Mouse (Mus musculus) gastrocnemius, adult 18-20 months (tissue): ENCODE data around the gene Fads3. TPM values are rescaled to one million over a fixed set of nuclear protein-coding genes. Genes with fewer than 3 reads are reported as not detected.

ENCODE experiments used
- DNase-seq: peaks from one replicate; pipeline ENCODE4 v3.0.0; 2021; ENCODE audit warnings: low spot score
- total RNA-seq, 2 experiments: library from RNA; stranded (reverse); gene quantifications; 2 replicates each; pipeline ENCODE4 v1.2.3; 2021

The Fads3 gene
- total RNA-seq, 2 experiments from 2014 or later: 2.2 to 5.7 TPM

DNA sequence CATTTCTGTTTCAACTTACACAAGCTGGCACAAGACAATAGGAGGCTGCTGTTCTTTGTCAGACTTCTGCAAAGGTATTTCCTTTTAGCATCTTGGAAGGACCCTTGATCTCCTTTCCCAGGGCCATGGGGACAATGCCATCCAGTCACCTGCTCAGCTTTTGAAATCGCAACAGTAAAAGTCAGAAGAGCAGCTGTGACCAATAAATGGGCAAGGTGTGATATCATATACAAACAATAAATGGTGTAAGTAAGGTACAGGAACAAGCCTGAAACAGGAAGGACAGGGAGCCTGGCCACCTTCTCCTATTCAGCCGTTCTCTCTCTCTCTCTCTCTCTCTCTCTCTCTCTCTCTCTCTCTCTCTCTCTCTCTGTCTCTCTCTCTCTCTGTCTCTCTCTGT, 9.1 kb downstream of the Fads3 start:
- DNase-seq: no peak

DNA sequence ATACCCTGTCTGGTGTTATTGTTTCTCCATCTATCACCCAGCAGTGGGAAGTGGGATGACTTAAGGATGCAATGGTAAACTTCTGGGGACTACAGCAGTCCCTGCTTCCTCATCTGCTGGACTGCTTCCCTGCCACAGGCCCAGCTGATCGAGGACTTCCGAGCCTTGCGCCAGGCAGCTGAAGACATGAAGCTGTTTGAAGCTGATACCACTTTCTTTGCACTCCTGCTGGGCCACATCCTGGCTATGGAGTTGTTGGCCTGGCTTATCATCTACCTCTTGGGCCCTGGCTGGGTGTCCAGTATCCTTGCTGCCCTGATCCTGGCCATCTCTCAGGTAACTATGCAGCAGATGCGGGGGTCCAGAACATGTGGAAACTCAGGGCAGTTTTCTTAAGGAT, 11.3 kb downstream of the Fads3 start:
- no peak for DNase-seq

DNA sequence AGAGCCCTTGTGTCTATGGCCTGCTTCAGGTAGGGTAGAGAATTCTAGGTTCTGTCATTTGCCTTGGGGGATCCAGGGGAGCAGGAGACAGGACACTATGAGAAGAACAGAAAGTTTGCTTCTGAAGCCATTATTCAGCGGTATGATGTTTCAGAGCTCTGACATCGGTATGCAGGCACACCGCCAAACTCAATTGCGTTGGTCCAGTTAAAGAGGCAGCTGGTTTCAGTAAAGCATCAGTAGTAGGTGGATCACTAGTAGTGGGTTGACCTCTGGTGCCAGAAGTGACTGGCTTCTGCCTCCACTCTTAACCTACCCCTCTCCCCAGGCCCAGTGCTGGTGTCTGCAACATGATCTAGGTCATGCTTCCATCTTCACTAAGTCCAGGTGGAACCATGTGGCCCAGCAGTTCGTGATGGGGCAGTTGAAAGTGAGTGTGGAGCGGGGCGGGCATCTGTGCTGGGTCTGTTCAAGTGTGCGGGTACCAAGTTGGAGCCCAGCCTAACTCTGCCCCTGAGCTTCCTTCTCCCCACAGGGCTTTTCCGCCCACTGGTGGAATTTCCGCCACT, 12.4 kb downstream of the Fads3 start:
- no peak for DNase-seq

DNA sequence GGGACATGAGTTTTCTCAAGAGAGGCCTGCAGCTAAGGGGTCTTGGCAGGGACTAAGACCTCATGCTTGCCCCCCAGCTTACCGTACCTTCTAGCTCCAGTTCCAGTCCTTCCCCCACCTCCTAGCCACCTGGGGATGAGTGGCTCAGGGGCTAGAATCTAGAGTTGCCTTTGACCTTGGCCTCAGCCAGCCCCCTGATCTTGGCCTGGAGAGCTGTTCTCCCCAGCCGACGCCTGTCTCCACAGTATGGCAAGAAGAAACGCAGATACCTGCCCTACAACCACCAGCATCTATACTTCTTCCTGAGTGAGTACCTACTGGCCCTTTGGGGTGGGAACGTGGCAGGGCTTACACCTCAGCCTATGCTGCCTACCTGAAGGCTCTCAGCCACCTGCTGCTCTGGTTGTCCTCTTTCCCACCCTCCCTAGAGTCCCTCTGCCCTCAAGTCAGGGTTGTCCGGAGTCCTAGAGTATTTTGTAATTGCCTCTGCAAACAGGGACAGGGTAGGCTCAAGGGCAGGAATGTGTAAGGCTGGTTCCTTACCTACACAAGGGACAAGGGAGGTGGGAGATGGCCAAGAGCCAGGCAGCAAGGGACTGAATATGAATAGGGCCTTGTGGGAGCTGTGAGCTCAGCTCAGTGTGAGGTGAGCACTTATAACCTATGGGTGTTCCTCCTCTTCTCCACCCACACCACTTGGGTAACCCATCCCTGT, 13.1 kb downstream of the Fads3 start:
- no peak for DNase-seq

DNA sequence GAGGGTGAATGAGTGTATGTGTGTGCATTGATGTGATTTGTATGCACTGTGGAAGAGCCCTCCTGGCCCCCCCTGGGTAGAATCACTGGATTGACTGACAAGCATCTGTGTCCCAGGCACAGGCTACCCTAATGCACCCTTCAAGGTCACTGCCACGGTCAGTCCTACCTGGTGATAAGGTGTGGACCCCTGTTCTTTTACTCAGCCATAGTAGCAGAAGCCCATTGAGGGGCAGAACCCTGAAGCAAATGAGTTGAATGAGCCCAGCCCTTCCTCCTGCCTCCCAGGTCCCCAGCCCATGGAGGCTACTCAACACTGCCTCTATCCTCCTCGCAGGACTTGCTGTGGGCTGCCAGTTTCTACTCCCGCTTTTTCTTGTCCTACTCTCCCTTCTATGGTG, 13.9 kb downstream of the Fads3 start:
- DNase-seq: no peak

DNA sequence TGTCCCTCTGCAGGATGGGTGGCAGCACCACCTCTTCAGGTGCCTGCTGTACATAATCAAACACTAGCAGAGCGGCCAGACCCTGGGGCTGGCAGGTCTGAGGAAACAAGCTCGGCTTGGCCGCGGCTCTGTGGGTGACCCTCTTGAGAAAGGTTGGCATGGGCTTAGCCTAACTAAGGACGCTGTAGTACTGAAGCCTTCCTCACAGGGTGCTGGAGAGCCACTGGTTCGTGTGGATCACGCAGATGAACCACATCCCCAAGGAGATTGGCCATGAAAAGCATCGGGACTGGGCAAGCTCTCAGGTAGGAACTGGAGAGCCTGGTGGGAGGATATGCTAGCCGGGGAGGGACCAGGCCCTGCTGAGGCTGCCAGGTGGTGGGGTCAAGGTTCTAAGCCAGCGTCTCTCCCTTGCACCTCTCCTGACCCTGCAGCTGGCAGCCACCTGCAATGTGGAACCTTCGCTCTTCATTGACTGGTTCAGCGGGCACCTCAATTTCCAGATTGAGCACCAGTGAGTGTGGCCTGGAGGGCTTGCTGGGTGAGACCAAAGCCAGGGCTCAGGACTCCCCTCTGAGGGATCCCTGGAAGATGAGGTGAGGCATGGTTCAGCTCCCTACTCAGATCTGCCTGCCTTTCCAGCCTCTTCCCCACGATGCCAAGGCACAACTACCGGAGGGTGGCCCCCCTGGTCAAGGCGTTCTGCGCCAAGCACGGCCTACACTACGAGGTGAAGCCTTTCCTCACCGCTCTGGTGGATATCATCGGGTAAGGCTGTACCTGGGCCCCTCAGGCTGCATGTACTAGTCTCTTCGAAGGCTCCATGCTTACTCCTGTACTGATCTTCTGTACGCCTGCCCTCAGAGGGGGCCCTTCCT, 14.7 kb downstream of the Fads3 start:
- no peak for DNase-seq

DNA sequence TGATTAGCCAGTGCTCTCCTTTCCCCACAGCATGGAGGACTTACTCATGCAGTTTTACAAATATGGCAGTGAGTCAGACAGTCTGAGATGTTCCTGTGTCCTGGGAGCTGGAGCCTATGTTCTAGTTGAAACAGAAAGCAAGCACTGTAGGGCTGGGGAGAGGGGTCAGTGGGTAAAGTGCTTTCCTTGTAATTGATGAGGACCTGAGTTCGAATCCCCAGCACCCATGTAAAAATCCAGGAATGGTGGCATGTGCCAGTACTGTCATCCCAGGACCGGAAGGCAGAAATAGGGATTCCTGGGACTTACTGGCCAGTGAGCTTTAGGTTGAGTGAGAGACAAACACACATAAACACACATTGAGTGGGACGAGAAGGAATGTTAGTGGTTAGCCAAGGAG, 15.3 kb downstream of the Fads3 start:
- no peak for DNase-seq

DNA sequence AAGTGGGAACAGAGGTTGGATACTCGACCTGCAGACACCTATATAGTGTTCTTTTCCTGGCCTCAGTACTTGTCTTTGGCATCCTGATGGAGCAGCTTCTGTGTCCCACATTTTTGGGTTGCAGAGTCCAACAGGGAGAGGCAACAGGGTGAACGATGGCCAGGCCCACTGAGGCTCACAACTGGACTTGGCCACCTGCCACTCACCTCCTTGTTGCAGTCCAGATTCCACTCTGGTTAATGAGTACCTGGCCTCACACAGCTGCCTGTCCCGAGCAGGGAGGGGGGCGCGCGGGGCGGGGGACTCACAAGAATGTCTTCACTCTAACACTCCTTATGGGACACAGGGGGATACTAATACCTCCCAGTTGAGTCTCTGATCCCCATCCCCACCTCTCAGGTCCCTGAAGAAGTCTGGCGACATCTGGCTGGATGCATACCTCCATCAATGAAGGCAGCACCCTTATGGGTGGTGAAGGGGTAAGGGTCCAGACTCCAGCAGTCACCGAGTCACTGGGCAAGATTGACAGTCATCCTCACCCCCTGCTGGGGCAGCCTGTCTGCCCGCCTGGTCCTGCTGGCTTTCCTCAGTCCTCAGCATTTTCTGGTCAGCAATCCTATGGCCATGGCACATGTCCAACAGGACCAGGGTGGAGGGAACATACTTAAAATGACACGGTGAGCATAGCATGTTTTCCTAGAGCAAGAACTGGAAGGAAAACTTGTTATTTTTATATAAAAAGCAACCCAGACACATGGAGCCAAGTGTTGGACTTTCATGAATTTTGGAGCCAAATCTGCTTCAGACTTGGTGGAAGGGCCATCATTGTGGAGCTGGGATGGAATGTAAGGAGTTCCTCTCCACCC, 16.4 kb downstream of the Fads3 start:
- DNase-seq: no peak

DNA sequence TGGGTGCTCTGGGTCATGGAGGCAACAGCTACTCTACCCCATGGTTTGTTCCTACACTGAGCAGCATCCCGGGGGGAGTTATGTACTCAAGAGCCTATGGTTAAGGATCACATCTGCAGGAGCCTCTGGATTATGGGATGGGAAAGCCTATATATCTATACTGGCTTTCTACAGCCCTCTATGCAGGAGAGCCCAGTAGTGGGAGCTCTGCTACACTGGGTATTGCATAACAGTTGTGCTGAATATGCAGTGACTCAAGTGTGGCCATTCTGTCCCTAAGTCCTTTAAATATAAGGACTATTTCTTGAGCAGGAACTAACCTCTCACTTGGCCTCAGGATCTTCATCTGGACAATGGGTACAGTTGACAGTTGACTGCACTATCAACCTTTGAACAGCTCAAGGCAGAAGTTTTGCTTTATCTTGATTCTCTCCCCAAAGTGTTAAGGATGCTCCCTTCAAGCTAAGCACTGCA, 17.0 kb downstream of the Fads3 start:
- no peak for DNase-seq

DNA sequence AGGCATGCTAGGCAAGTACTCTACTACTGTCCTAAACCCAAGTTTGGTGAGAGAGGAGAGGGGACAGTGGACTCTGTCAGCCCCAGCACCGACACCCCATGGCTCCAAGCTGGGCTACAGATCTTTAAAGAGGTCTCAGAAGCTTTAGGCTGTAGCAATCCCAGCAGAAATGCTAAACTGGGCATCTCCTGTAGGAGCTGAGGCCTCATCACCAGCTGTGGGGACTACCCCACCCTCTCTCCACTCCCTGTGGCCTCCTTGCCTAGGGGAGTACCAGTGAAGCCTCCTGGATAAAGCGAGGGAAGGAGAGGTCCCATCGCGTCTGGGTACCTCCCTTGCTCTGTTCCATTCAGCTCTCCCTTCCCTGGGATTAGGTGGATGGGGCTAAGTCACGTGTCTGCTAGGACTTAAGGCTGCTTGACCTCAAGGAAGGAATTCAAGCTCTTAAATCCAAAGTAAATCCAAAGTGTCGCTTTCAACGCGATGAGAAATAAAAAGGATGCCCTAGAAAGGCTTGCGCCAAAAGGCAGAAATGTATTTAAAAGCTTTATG, 17.6 kb downstream of the Fads3 start:
- DNase-seq: no peak

DNA sequence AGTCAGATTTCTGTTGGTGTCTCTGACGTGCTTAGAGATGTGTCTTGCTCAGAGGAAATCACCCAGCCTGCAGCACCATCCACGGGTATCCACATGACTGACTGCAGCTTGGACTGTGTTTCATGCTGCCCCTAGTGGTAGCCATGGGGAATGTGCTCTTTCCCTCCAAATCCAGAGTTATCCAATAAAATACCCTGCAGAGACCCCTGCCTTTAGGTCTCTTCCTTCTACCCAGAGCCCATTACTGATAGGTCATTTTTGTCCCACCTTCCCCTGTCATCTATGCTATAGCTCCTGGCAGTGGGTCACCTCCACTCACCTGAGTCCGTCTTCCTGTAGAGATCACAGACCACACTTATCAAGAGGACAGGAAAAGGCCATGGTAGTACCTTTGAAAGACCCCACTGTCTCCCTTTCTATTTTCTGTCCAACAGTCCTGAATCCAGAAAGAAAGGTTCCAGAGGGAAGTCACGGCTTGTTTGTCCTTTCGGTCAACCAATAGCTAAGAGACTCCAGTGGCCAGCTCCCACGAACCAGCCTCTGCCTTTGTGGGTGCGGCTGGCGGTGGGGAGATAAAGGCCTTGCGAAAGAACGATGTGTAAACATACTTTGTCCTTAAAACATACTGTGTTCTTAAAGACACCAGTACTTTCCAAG, 18.7 kb downstream of the Fads3 start:
- DNase-seq: no peak

DNA sequence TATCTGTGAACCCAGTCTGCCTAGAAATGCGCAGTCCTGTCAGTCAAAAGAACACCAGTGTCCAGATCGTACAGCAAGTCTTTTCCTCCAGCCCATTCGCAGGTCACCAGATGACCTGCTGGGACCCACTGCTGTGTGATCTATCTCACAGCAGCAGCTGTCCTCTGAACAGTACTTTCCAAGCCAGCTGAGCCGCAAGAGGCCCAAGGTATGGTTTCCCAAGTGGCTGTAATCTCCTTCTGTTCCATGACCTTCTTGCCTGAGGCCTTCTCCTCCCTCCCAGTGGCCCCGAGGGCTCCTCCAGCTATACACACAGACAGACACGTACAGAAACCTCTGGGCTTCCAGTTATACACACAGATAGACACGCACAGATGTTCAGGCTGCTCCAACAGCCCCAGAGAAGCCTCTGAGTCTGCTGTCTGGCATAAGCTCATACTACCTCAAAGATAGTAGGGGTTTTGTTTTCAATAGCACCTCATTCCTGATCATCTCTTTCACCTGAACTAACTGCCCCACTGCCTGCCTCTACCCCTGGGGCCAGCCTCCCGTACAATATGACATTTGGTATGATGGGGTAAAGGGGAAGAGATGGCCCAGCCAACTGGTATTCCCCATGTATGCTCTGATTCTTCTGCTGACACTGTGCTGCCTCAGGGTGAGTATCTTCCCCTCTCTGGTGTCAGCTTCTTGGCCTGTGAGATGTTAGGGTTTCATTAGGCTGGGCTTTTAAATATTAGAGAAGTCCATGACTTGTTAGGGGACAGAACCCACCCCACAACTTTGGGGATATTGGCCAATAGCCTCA, 19.6 kb downstream of the Fads3 start:
- no peak for DNase-seq

DNA sequence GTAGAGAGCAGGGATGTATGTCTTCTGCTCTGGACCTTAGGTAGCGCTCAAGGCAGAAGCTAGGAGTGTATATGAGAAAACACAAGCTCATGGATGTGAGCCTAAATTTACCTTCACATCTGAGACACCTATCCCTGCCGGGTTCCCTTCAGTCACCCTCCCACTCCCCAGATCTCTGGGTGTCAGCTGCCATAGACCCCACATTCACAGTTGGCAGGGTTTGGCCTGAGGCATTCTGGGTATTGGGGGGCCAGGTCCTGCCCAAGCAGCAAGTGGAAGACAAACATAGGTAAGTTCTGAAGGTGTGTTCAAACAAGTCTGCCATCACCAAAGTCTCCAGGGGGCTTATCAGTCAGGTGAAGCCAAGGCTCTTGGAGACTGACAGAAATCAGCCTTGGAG, 20.3 kb downstream of the Fads3 start:
- DNase-seq: no peak

DNA sequence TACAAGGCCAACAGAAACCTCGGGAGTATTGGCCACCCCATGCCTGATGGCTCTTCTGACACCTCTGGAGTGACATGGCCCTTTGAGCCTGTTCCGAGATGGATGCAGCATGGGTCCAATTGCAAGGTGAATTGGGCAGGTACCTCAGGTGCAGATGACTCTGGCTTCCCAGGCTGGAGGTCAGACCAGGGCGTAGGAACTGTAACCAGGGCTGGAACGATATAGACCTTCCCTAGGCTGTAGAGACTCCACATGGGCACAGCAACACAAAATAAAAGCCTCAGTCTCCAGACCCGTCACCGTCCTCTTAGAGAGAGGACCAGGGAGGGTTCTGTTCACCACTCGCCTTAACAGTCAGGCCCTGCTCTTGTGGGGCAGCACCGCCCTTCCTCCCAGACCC, 20.9 kb downstream of the Fads3 start:
- no peak for DNase-seq

DNA sequence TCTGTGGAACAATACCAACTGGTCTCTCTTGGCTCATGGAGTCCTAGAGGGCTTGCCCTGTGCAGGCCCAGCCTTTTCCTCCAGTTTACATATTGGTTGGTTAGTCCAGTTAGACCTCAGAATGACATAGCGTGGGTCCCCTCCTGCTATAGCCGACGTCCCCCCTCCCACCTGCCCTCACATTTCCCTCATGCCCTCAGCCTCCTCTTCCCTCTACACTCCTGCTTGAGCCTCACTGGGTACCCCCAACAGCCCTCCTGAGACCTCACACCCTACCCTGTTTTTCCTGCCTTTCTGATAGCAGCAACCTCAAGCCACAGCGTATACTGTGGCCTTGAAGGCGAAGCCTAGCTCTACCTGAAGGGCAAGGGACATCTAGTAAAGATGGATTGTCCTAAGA, 21.5 kb downstream of the Fads3 start:
- no peak for DNase-seq

DNA sequence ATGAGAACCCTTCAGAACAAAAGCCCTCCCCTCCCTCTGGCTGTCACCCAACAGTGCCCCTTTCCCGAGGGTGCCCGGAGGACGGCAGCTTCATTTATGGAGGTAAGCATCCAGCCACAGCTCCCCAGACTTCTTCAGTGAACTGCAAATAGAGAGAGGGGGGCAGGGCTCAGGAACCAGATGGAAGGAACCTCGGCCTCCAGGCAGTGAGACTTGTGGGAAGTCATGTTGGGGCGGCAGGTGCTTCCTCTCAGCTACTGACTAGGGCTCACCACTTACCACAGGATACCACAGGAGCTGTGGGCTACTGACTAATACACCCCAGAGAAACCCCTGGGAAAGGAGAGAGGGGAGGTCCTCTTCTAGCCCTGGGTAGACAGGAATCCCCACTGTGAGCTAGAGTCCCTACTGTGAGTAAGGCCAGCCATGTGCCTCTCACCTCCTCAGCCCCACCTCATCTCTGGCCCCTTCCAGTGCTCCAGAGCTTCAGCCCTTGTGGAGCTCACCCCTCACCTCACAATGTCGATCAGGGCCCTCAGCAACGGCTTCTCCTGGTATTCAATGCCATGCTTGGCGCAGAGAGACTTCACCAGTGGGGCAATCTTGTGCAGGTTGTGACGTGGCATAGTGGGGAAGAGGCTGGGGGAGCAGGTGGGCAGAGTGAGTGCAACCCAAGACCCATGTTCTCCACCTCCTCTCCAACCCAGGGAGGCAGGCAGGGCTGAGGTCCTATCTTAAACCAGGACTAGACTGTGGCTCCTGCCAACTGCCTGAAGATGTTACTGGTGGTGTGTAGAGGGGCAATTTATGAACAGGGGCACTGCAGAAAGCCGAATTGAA, 23.0 kb downstream of the Fads3 start:
- no peak for DNase-seq

DNA sequence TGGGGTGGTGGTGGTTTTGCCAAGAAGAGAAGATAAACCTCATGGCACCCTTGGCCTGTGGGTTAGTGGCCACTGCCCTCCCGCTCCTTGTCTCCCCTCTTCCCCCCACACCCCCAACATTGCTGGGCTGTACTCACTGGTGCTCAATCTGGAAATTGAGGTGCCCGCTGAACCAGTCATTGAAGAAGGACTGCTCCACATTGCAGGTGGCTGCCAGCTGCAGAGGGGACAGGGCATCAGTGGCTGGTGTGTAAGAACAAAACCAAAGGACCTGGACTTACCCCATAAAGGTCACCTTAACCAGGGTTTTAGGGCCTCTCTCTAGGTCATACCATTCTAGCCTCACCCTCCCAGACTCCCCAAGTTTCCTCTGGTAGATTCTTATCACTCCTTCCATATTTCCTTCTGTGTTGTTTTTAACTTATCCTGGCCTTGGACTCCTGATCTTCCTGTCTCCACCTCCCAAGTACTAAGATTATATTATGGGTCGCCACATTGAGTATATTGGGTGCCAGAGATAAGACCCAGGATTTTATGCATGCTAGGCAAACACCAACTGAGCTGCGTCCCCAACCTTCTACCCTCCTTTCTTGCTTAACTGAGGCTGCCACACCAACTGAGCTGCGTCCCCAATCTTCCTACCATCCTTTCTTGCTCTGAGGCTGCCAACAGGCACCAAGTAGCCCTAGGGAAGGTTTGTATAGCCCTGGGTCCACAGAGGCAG, 24.3 kb downstream of the Fads3 start:
- DNase-seq: no peak

DNA sequence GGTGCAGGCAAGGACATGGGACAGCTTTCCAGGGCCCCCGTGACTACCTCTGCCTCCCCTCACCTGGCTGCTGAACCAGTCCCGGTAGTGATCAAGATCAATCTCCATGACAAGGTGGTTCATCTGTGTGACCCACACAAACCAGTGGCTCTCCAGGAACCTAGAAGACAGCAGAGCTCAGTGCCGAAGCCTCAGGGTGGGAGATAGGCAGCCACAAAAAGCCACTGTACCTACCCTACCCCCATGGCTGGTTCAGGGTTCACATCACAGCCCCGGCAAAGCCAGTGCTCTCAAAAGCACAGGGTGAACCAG, 24.8 kb downstream of the Fads3 start:
- no peak for DNase-seq
